In genomic region chr11:32039656-32040055, GRCm38 (mm10) we compare ENCODE assay signal across 9 mouse cellular contexts. TPM values are rescaled to one million over a fixed set of nuclear protein-coding genes. Genes with fewer than 3 reads are reported as not detected.
DNase-seq lines count a peak whose midpoint lies in the region; ATAC-seq and TF ChIP-seq lines count a peak whose summit lies in the region.
"Had no signal": no experiment of that assay in that cellular context is flagged by ENCODE, and none has a peak within 500 bp of the region (broad histone marks: within the 10 kb centered on the region; RNA-seq: fewer than 3 reads in every experiment).

No protein-coding gene starts in this region.

- no peaks in the 10 kb centered on the region for H3K27me3 ChIP-seq in hindbrain, embryonic 13.5 days
- H3K27me3 ChIP-seq in hindbrain, embryonic 11.5 days (ENCODE audit: control insufficient read depth, insufficient read depth, low read length) = no peaks in the 10 kb centered on the region
- H3K27me3 ChIP-seq in megakaryocyte, embryonic 14.5 days (replicated peaks) = peaks cover 2% of the 10 kb centered on the region
- no peaks in the 10 kb centered on the region for H3K27me3 ChIP-seq in thymus, adult 2 months (ENCODE audit: control insufficient read depth, insufficient read depth, low read length)
- H3K27me3 ChIP-seq in kidney, embryonic 14.5 days (ENCODE audit: control insufficient read depth, insufficient read depth, low read length) = no peaks in the 10 kb centered on the region

- no peaks in the 10 kb centered on the region for H3K9me3 ChIP-seq in hindbrain, embryonic 13.5 days
- no peaks in the 10 kb centered on the region for H3K9me3 ChIP-seq in hindbrain, embryonic 11.5 days (ENCODE audit: control insufficient read depth, low read length)
- H3K9me3 ChIP-seq in megakaryocyte, embryonic 14.5 days = no peaks in the 10 kb centered on the region
- no peaks in the 10 kb centered on the region for H3K9me3 ChIP-seq in kidney, embryonic 14.5 days (ENCODE audit: control insufficient read depth, low read length)

- peaks cover 68% of the 10 kb centered on the region for H3K4me1 ChIP-seq in hindbrain, embryonic 13.5 days (replicated peaks)
- no peaks in the 10 kb centered on the region for H3K4me1 ChIP-seq in hindbrain, embryonic 11.5 days (replicated peaks; ENCODE audit: control insufficient read depth, insufficient read depth, low read length)
- peaks cover 28% of the 10 kb centered on the region for H3K4me1 ChIP-seq in megakaryocyte, embryonic 14.5 days
- H3K4me1 ChIP-seq in thymus, adult 2 months (replicated peaks; ENCODE audit: control insufficient read depth, insufficient read depth, low read length) = peaks cover 18% of the 10 kb centered on the region
- H3K4me1 ChIP-seq in kidney, embryonic 14.5 days (ENCODE audit: control insufficient read depth, insufficient read depth, low read length) = no peaks in the 10 kb centered on the region

- no peak for TF ChIP-seq CTCF in thymus, adult 2 months (IDR thresholded peaks at IDR 0.05; ENCODE audit: borderline replicate concordance, control insufficient read depth, extremely low read depth, insufficient read depth, low read length, poor library complexity)

- 0 out of 2 replicates have a peak, but pooled peaks have one; percentile 21 for ATAC-seq in hindbrain, embryonic 13.5 days (ENCODE audit: low FRiP score)
- ATAC-seq in hindbrain, embryonic 11.5 days (ENCODE audit: low FRiP score) = no peak
- ATAC-seq in common myeloid progenitor, adult 5-6 weeks (replicated peaks; ENCODE audit: low read depth, poor library complexity, severe bottlenecking) = peak; percentile 89
- ATAC-seq in kidney, embryonic 14.5 days (ENCODE audit: low FRiP score, low TSS enrichment) = no peak

- no peak overlapping the region; the same call in 1 of the 2 replicates for H3K9ac ChIP-seq in hindbrain, embryonic 13.5 days
- no peak overlapping the region for H3K9ac ChIP-seq in hindbrain, embryonic 11.5 days (ENCODE audit: low read depth, low read length)
- no peak overlapping the region for H3K9ac ChIP-seq in kidney, embryonic 14.5 days (ENCODE audit: low read depth, low read length)

- DNase-seq in hindbrain, embryonic 11.5 days (ENCODE audit: low spot score) = no peak
- DNase-seq in thymus, adult 2 months = peak; percentile 48
- DNase-seq in kidney, postnatal 4 days = no peak
- DNase-seq in kidney, adult 9 months = no peak

- H3K4me2 ChIP-seq in hindbrain, embryonic 13.5 days = no peak overlapping the region
- H3K4me2 ChIP-seq in hindbrain, embryonic 11.5 days (replicated peaks; ENCODE audit: low read depth, low read length) = no peak overlapping the region
- no peak overlapping the region for H3K4me2 ChIP-seq in kidney, embryonic 14.5 days (replicated peaks; ENCODE audit: low read depth, low read length)

- TF ChIP-seq POLR2A in thymus, adult 2 months (IDR thresholded peaks at IDR 0.05; ENCODE audit: control insufficient read depth, extremely low read depth, insufficient read depth, low read length, poor library complexity) = no peak

- H3K4me3 ChIP-seq in hindbrain, embryonic 13.5 days = no peak overlapping the region
- no peak overlapping the region for H3K4me3 ChIP-seq in hindbrain, embryonic 11.5 days (ENCODE audit: low read depth, low read length)
- peak overlapping the region; percentile 46 for H3K4me3 ChIP-seq in megakaryocyte, embryonic 14.5 days (replicated peaks)
- H3K4me3 ChIP-seq in thymus, adult 2 months (ENCODE audit: control insufficient read depth, insufficient read depth, low read length) = no peak overlapping the region
- no peak overlapping the region for H3K4me3 ChIP-seq in kidney, embryonic 14.5 days (ENCODE audit: low read length)

- 67% methylated on average over 4 of the region's 4 CpGs for WGBS in hindbrain, embryonic 13.5 days
- 70% methylated on average over 4 of the region's 4 CpGs for WGBS in hindbrain, embryonic 11.5 days
- whole genome bisulfite sequencing in thymus, adult 2 months = 8% methylated on average over 4 of the region's 4 CpGs
- WGBS in kidney, embryonic 14.5 days = 65% methylated on average over 4 of the region's 4 CpGs

- peak overlapping the region; percentile 77 for H3K27ac ChIP-seq in hindbrain, embryonic 13.5 days
- no peak overlapping the region for H3K27ac ChIP-seq in hindbrain, embryonic 11.5 days (ENCODE audit: low read depth, low read length)
- H3K27ac ChIP-seq in thymus, adult 2 months (ENCODE audit: control insufficient read depth, insufficient read depth, low read length) = no peak overlapping the region
- no peak overlapping the region for H3K27ac ChIP-seq in kidney, embryonic 14.5 days (ENCODE audit: low read depth, low read length)
- H3K27ac ChIP-seq: kidney, postnatal 0 days had no signal

- H3K36me3 ChIP-seq in hindbrain, embryonic 13.5 days = peaks cover 22% of the 10 kb centered on the region
- no peaks in the 10 kb centered on the region for H3K36me3 ChIP-seq in hindbrain, embryonic 11.5 days (ENCODE audit: control insufficient read depth, insufficient read depth, low read length)
- H3K36me3 ChIP-seq in megakaryocyte, embryonic 14.5 days (replicated peaks; ENCODE audit: low read length) = peaks cover 13% of the 10 kb centered on the region
- peaks cover 3% of the 10 kb centered on the region; the same call in 1 of the 2 replicates for H3K36me3 ChIP-seq in thymus, adult 2 months (ENCODE audit: control insufficient read depth, insufficient read depth, low read length)
- no peaks in the 10 kb centered on the region for H3K36me3 ChIP-seq in kidney, embryonic 14.5 days (ENCODE audit: control insufficient read depth, insufficient read depth, low read length)

RNA-seq across cellular contexts. Expression of gene Nsg2, which starts 39.4 kb away (rescaled TPM):
- polyA plus RNA-seq in hindbrain, embryonic 13.5 days (2015; fragmentation: Nextera tagmentation; extraction: Ambion mirVana) = 451 and 461 TPM in 2 replicates
- polyA plus RNA-seq in hindbrain, embryonic 11.5 days (2014; fragmentation: Nextera tagmentation; extraction: Ambion mirVana) = 44.3 and 44.9 TPM in 2 replicates
- 1.8 and 3.1 TPM in 2 replicates for total RNA-seq in common myeloid progenitor, adult 5-6 weeks (2017)
- polyA plus RNA-seq in megakaryocyte, embryonic 14.5 days (2012; ENCODE audit: insufficient read depth, low replicate concordance) = 12.5 TPM in 1 of 2 replicates, not detected in the other
- polyA plus RNA-seq in thymus, adult 2 months (2012; rRNA removed) = 299 and 344 TPM in 2 replicates
- 0.87 and 1.6 TPM in 2 replicates for polyA plus RNA-seq in kidney, embryonic 14.5 days (2014; fragmentation: Nextera tagmentation; extraction: Ambion mirVana)

Comparison
In these comparisons a context has a peak if more than half of its experiments do, and no peak if none do; other contexts are left out.
1. ATAC-seq: peak in hindbrain, embryonic 13.5 days (single experiment) and common myeloid progenitor, adult 5-6 weeks (single experiment); none in hindbrain, embryonic 11.5 days (single experiment) and kidney, embryonic 14.5 days (single experiment).